Mouse (Mus musculus) cerebellum, postnatal 36 days (tissue): Measurements from ENCODE around the gene Bst2.

Experiments used
- DNase-seq, 2 experiments: peaks; one replicate each; pipeline ENCODE4 v3.0.0; 2021 to 2022; ENCODE audit warnings: mixed read lengths in 2 of 2

Gene Bst2

DNA sequence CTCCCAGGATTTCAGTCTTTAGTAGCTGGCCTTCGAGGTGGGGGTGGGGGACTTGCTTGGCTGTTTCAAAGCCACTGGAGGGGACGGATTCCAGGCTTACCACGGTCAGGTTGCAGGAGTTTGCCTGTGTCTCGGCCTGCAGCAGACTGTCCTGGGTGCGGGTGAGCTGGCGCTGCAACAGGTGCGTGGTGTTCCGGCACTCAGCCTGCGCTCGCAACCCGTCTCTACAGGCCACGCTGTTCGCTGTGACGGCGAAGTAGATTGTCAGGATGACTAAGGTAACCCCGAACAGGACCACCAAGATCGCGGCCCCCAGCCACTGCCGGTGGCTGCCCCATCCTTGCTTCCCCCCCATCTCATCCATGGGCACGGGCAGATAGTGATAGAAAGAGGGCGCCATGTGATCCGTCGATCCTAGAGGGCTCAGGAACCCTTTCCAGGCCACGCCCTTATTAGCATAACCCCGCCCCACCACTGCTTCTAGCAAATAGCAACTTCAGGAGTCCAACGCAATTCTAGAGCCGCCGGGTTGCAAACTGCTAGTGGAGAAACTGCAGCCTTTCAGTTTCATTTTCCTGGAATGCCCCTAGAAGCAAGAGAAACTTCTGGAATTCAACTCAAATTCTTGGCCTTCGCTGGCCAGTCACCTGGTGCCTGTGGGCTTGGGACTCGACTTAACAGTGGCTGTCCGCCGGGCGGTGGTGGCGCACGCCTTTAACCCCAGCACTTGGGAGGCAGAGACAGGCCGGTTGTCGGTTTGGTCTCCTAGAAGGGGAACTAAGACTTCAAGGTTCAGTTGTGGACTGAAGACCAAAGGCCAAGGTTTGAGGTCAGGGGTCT is at the start of gene Bst2:
Gene Bst2, minus strand, starts transcription at position 429 of the 840 bp plus-strand sequence.
- DNase-seq: no peak

DNA sequence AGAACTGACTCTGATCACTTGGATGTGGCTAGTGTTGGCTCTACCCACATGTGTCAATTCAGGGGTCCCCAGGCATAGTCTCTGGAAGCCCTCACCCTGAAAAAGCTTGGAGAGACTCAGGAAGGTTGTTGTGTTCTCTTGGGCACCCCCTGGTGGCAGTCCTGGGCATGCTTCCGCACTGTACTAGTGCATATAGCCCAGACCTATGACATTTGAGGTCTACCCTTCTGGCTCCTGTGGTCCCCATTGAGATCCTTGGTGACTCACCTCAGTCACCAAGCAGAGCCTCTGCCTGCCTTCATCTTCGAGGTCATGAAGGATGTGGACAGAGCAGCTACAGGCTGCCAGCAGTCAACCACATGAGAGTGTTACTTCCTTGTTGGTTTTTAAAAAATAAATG is 49.6 kb upstream of the Bst2 start:
- peak; percentile 43 to 53 for DNase-seq

DNA sequence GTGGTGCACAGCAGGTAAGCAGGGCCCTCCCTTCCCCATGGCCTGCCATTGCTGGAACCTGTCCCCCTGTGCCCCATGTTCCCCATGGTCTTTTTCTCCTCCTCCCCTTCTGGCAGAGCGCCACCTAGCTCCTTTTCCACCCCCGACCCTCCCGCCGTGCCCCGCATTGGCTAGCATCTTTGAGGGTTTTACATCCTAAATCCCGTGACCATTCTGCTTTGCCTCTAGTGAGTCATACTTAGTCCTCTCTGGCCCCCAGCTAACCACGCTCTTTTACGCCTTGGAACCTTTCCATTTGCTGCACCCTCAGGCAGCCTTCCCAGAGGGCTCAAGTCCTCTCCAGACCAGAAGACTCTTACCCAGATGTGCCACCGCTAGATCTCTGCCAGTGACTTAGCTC is 42.9 kb upstream of the Bst2 start:
- no peak for DNase-seq

DNA sequence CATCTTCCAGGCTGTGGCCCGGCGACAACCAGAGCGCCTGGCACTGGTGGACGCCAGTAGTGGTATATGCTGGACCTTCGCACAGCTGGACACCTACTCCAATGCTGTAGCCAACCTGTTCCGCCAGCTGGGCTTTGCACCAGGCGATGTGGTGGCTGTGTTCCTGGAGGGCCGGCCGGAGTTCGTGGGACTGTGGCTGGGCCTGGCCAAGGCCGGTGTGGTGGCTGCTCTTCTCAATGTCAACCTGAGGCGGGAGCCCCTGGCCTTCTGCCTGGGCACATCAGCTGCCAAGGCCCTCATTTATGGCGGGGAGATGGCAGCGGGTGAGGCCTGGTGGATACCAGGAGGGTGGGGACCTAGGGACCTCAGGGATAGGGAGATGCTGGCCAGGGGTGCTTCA is 42.2 kb upstream of the Bst2 start:
- no peak for DNase-seq

DNA sequence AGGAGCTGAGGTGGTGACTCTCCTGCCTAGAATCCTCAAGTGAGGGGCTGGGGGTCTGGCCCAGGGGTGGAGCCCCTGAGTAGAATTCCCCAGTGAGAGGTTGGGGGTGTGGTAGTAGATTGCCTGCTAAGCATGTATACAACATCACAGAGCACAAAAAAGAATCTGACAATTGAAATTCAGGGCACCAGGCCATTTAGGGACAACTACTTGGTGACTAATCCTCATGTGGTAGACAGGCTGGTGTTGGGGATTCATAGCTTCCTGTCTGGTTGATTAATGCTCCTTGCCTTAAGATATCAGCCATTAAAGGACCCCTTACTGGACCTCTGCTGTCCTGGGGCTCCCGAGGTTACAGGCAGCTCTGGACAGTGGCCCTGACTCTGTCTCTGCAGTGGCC is 41.8 kb upstream of the Bst2 start:
- no peak for DNase-seq

DNA sequence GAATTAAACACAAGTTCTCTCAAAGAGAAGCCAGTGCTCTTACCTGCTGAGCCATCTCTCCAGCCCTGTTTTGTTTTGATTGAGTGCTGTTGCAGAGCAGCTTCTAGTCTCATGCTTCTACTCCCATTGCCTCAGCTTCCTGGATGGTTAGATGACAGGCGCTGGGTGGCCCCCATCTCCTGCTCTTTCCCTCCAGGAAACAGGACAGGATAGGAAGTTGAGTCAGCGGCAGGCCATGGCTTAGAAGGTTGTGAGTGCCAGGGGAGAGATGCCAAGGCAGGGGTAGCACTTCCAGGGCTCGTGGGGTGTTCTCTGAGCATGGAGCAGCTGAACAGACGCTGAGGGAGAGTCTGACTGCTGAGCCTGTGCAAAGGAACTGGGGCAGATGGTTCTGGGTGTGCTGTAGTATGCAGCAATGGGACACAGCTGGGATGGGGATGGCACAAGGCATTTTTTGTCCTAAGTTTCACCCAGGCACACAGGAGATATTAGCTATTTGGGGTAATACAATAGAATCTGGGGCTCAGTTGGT is 40.7 kb upstream of the Bst2 start:
- DNase-seq: peak in 1 of 2 experiments; percentile 26

DNA sequence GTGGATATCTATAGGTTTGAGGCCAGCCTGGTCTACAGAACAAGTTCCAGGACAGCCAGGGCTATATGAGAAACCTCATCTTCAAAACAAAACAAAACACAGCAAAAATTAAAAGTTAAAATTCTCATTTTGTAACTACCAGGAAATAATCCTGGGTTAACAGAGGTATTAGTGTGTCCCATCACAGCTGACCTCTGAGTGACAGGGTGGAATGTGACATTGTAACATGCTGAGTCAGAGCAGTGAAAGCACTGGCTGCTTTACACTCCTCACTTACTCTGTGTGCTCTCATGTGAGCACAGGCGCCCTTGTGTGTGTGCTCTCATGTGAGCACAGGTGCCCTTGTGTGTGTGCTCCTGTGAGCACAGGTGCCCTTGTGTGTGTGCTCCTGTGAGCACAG is 37.8 kb upstream of the Bst2 start:
- DNase-seq: no peak

DNA sequence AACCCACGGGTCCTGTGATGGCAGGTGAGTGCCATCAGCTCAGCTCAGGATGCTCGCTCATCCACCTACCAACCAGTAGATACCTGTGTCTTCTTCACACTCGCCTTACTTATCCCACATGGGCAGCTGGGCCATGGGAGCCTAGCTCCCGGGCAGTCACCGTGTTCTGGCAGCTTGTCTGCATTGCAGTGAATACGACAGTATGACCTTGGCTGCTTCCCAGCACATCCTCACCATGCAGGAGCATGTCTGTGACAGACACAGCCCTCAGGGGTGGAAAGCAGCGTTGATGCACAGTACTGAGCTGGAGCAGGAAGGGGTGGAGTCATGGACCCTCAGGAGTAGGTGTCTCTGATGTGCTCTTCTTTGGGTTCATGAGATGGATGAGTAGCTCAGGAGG is 37.2 kb upstream of the Bst2 start:
- DNase-seq: peak in 1 of 2 experiments; percentile 13

DNA sequence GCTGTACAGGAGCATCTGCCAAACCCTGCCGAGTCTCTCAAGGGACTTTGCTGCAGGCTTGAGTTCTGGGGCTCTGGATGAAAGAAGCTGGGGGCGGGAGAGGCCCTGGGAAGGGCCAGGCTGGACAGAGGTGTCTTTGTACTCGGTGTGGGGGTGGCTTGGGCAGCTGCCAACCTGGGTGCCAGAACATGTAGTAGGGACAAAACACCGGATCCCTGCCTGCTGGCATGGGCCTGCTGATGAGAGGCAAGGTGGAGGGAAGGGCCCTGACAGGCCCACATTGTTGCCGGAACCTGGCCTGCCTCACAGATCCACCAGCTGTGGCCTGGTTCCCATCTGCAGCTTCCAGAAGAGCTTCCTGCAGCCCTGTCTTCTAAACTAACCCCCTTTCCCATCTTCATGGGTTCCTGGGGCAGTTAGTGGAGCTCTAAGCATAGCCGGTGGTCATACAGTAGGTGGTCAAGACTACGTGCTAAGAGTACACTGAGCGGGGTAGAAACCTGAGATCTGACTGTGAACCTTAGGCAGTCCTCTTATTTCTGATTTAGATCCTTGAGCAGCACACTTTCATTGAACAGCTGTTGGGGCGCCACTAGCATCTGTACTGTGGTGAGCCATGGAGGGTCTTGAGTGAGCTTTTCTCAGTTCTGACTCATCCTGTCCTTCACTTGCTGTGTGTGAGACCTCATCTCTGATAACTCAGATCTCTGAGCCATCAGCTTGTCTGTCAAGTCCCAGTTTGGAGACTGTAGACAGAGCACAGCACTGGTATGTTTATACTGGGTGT is 35.8 kb upstream of the Bst2 start:
- DNase-seq: peak; percentile 59 to 68

DNA sequence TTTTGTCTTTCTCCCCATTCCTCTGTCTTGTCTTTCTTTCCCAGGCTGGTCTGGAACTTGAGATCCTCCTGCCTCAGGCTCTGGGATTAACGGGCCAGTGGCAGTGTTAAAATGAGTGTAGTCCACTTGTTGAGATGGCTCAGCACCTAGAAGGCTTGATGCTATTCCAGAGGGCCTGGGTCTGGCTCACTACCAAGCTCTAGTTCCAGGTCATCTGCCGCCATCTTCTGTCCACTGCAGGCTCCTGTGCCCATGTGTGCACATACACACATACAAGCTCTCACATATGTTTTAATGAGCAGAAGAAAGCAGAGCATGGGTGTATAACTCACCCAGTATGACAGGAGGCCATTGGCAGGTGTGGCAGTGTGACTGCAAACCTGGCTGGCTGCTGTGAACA is 34.8 kb upstream of the Bst2 start:
- DNase-seq: peak; percentile 36

DNA sequence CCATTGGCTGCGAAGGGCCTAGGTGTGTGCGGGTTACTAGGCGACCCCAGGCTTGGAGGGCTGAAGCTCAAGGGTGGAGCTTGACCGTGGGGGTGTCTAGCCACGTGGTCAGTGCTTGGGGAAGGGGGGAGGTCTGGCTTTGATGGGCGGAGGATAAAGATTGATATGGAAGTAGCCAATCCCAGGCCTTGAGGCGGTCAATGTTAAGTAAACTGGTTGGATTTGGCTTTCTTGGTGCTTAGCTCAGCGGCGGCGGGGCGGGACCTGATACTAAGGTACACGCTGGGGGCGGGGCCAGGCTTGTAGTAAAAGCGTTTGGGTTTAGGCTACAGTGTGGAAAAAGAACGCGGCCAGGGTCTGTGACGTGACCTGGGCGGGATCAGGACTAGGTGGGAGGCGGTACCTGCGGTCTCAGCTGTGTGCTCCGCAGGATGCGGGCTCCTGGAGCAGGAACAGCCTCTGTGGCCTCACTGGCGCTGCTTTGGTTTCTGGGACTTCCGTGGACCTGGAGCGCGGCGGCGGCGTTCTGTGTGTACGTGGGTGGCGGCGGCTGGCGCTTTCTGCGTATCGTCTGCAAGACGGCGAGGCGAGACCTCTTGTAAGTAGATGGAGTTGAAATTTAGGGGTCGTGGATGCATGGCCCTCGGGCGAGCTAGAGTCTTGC is 33.2 kb upstream of the Bst2 start:
- DNase-seq: peak; percentile 97 to 98

DNA sequence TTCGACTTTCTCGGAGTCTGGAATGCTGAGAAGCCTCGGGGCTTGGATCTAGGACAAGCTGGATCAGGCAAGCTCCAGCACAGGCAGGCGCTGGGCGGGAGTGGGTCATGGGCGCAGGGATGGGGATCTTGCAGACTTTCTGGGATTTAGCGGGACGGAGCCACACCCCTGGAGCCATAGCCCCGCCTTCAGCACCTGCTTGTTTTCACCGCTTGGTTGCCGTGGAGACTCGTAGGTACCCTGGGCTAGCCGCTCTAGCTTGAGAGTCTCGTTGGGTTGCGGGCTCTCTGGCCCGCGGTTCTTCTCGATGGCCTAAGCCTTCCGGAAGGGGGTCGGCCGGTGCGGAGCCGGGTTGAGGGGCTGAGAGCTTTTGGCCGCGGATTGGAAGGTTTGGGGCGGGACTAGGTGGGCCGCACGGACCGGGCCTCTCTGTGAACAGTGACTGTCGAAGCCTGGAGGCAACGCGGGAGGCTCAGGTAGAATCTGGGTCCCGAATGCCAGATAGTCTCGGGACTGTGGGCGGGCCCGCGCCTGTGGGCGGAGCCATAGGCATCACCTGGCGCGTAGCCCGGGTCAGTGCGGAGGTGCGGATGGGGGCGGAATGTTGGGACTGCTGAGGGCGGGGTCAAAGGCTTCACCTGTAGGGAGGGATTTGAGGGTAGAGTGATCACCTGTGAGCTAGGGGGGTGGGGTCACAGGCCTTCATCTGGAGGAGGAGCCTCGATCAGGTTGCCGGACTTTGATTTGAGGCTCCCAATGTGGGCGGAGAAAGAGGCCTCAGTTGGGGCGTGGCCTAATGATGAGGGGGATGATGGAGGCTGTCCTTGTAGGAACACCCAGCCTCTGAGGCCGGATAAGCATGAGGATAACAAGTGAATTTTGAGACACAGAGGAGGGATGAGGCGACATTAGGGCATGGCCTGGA is 32.4 kb upstream of the Bst2 start:
- peak; percentile 92 to 93 for DNase-seq

DNA sequence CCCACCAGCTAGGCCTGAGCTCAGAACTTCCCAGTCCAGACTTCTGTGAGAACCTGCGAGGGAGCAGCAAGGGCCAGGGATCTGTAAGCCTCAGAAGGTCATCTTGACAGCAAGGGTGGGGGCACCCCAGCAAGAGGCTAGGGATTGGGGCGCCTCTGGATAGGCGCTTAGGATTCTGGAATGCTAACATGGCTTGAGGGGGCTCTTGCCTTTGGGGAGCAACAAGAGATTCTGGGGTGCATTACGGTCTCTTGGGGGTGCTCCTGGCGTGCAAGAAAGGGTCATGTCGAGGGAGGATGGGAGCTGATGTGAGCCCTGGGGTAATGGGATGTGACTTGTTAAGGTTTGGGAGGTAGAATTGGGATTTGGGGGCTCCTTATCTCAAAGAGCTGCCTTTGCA is 31.7 kb upstream of the Bst2 start:
- peak in 1 of 2 experiments; percentile 15 for DNase-seq

DNA sequence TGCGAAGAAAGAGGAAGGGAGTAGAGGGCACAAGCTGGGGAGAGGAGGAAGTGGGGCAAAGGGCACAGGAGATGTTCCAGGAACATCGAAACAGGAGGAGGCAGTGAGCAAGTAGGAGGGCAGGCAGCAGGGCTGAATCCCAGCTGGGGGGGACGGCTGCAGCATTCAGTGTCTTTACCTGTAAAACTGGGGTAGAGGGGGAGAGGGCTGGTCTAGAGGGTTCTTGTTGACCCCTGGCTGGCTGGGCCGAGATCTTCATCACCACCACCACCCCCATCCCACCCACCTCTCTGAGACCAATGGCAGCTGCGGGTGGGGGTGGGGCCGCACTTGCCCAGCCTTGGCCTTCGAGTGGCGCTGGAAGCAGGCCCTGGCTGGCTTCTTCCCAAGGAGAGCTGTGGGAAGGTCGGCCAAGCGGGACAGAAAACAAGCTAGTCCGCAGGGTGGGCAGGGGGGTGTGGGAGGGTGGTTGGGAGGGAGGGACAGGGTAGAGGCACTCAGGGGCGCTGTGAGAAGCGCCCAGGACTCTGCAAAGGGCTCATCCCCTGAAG is 31.2 kb upstream of the Bst2 start, which contains the start of gene Slc27a1:
Gene Slc27a1, plus strand, starts transcription at position 496 of the 551 bp plus-strand sequence.
- peak; percentile 49 to 58 for DNase-seq

DNA sequence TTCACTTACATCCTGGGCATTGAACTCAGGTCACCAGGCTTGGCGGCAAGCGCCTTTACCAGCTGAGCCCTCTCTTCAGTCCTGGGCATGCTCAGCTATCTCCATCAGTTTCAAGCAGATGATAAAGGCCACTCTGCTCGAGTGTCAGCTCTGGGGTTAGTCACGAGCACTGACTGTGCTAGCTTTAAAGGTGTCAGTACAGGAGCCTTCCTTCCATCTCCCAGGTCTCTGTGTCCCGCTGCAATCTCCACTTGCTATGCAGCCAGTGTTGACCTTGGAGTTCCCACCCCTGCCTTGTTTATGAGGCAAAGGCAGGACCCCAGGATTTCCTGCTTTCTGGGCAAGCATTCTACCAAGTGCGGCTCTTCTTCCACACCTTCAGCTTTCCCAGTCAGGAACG is 30.3 kb upstream of the Bst2 start:
- no peak for DNase-seq

DNA sequence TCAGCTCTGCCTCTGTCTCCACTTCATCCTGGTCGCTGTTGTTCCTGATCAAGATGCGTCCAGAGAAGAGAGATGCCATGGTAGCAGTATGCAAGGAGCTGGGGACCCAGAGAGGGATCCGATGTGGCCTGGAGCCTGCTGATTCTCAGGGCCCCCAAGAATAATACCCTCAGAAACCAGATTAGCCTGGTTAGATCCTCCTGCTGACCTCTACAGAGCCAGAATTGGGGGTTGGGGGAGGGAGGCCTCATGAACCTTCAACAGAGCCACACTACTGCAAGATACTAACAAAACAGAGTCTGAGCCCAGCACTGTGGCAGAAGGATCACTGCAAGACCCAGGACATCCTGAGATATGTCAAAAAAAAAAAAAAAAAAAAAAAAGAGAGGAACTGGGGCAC is 29.2 kb upstream of the Bst2 start, which contains the start of gene Nxnl1:
Gene Nxnl1, minus strand, starts transcription at position 101 of the 400 bp plus-strand sequence.
- DNase-seq: no peak

DNA sequence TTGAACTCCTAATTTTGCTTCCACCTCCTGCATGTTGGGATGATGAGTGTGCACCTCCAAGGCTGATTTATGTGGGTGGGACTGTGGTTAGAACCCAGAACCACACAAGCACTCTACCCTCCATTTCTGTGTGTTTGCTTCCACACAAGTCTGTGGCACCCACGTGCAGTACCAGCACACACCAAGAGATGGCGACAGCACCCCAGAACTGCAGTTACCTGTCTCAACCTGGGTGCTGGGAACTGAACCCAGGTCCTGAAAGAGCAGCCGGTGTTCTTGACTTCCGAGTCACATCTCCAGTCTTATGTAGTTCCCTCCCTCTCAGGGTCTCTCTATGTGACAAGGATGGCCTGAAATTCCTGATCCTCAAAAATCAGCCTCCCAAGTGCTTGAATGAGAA is 26.7 kb upstream of the Bst2 start:
- DNase-seq: no peak

DNA sequence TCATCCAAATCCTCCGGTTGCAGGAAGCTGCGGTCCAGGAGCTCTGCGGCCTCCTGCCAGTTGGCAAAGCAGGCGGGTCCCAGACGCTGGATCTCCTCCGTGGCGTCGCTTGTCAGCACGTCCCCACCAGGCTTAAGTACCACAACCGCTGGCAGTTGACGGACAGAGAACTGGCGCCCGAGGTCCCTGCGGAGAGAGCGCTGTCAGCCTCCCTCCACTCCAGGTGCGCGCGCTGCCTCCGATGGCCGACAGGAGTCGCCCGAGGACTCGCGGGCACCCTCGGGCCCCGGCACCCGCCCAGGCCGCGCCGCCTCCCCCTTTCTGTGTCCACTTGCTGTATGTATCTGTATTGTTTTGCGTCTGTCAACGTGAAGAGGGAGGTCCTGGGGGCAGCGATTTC is 25.5 kb upstream of the Bst2 start:
- peak; percentile 78 to 83 for DNase-seq

DNA sequence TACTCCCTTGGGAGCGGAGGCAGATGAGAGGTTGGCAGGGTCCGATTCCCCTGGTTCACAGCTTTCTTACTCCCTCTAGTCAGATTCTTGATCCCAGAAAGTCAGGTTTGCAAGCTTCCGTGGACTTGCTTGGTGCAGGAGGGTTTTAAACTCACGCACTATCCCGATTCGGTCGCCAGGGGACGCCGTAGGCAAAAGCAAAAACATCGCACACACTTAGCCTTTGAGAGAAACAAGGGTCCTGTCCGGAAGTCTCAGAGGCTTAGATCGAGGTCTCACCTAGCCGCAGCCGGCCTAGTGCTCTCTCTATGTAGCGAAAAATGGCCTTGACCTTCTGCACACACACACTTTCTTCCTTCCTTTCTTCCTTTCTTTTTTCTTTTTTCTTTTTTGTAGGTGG is 24.1 kb upstream of the Bst2 start:
- DNase-seq: peak; percentile 66

DNA sequence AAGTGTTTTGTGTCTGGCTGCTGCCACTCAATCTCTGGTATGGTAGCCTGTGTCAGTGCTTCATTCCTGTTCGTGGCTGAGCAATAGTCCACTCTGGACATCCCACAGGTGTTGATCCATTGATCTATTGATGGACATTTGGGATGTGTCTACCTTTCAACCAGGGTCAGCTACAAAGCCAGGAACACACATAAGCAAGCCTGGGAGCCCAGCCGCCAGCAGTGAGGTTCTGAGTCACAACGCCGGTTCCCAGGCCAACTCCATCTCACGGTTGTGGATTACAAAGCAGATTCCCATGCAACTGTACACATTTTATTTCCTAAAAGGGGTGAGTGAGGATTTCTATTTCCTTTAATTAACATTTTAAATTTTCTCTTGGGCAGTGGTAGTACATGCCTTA is 23.5 kb upstream of the Bst2 start:
- DNase-seq: no peak

DNA sequence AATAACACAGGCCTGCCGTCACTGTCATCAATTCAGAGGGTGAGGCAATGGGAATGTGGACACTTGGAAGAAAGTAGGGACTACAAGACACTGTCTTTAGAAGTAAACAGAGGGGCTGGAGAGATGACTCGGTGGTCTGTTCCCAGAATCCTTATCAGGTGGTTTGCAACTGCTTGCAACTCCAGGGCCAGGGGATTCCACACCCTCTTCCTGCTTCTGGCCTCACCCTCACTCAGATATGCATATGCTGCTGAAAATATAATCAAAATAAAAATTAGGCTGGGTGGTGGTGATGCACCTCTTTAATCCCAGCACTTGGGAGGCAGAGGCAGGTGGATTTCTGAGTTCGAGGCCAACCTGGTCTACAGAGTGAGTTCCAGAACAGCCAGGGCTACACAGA is 22.8 kb upstream of the Bst2 start:
- DNase-seq: no peak
